22 mouse cellular contexts compared by ENCODE assay signal in the genomic region with DNA sequence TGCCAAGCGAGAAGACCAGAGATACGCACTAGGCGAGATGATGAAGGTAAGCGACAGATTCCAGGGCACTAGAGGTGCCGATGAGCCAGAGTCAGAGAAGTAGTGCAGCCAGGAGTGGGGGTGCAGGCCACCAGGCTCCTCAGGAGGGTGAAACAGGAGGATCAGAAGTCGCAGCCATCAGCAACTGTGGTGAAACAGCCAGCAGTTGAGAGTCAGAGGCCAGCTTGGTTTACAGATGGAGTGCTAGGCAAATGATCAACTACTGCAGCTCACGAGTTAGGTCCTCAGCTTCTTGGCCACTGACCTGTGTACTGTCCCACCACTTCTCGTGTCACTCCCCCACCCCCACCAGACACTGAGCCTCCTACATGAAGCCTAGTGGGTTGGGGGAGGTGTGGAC. TPM values are rescaled to one million over a fixed set of nuclear protein-coding genes. Genes with fewer than 3 reads are reported as not detected.
A peak's percentile ranks its signal among the peaks of the same experiment; 100 is the strongest.
DNase-seq lines count a peak whose midpoint lies in the region; ATAC-seq and TF ChIP-seq lines count a peak whose summit lies in the region.
"Had no signal": no experiment of that assay in that cellular context is flagged by ENCODE, and none has a peak within 500 bp of the region (broad histone marks: within the 10 kb centered on the region; RNA-seq: fewer than 3 reads in every experiment).

No protein-coding gene starts in this region.

- intact Hi-C loops in heart, postnatal 25 days (cut with DNase I): no loop called here

- TF ChIP-seq CTCF in CH12.LX (conservative IDR thresholded peaks at IDR 0.05 in 1 of 2, IDR thresholded peaks at IDR 0.05 in 1 of 2; ENCODE audit: low read depth in 2 of 2, low read length in 2 of 2): no peak

- TF ChIP-seq RAD21 in CH12.LX (IDR thresholded peaks at IDR 0.05; ENCODE audit: low read depth, low read length): no peak

- H3K4me3 ChIP-seq in CH12.LX (replicated peaks in 1 of 3; ENCODE audit: low read depth in 2 of 3, low read length in 2 of 3, poor library complexity in 1 of 3): peak overlapping the region; percentile 21 to 54 (median 52)
- no peak overlapping the region for H3K4me3 ChIP-seq in forebrain, embryonic 15.5 days
- H3K4me3 ChIP-seq: hindbrain, embryonic 13.5 days; liver, embryonic 15.5 days had no signal

- no peaks in the 10 kb centered on the region for H3K27me3 ChIP-seq in CH12.LX (replicated peaks)
- no peaks in the 10 kb centered on the region for H3K27me3 ChIP-seq in forebrain, embryonic 15.5 days
- H3K27me3 ChIP-seq: hindbrain, embryonic 13.5 days; liver, embryonic 15.5 days had no signal

- peak overlapping the region; percentile 65 for H3K4me2 ChIP-seq in CH12.LX (ENCODE audit: insufficient read depth, low read depth, poor library complexity, severe bottlenecking)
- no peak overlapping the region for H3K4me2 ChIP-seq in forebrain, embryonic 15.5 days (replicated peaks)
- H3K4me2 ChIP-seq: hindbrain, embryonic 13.5 days; liver, embryonic 15.5 days had no signal

- H3K9ac ChIP-seq in CH12.LX (ENCODE audit: insufficient read depth, low read depth): peak overlapping the region; percentile 14
- H3K9ac ChIP-seq in forebrain, embryonic 15.5 days (replicated peaks): no peak overlapping the region
- H3K9ac ChIP-seq: hindbrain, embryonic 13.5 days; liver, embryonic 15.5 days had no signal

- TF ChIP-seq EP300 in CH12.LX (IDR thresholded peaks at IDR 0.05; ENCODE audit: low read length): no peak

- DNase-seq in heart, adult 11 months: peak; percentile 78
- DNase-seq in heart, postnatal 25 days (ENCODE audit: low spot score): no peak
- no peak for DNase-seq in CH12.LX (ENCODE audit: extremely low read depth)
- peak; percentile 31 to 39 for DNase-seq in kidney, adult 8-10 months
- peak; percentile 51 to 62 for DNase-seq in kidney, postnatal 36 days
- no peak for DNase-seq in layer of hippocampus, postnatal 25 days (ENCODE audit: extremely low spot score in 1 of 2, low spot score in 1 of 2)
- no peak for DNase-seq in adrenal gland, postnatal 25 days
- DNase-seq: cerebellum, postnatal 14 days; gastrocnemius, postnatal 14 days; lung, postnatal 10 days; right cerebral cortex, postnatal 4 days had no signal

- TF ChIP-seq POLR2A in CH12.LX (IDR thresholded peaks at IDR 0.05; ENCODE audit: low read depth, low read length): no peak

- in situ Hi-C loops in CH12.LX (cut with MboI; ENCODE audit: low pct_ligation_motif_present, low pct_unique_long_range_greater_than_20kb, low sequenced_read_pairs): no loop called here

- WGBS in forebrain, embryonic 15.5 days: 70% methylated on average over 8 of the region's 8 CpGs

- no peaks in the 10 kb centered on the region for H3K79me2 ChIP-seq in CH12.LX (replicated peaks; ENCODE audit: control insufficient read depth, extremely low read depth, insufficient read depth, poor library complexity, severe bottlenecking)

- H3K9me3 ChIP-seq in CH12.LX (replicated peaks; ENCODE audit: low read length): no peaks in the 10 kb centered on the region
- no peaks in the 10 kb centered on the region for H3K9me3 ChIP-seq in forebrain, embryonic 15.5 days
- H3K9me3 ChIP-seq: hindbrain, embryonic 13.5 days; liver, embryonic 15.5 days had no signal

- ATAC-seq in forebrain, embryonic 15.5 days (replicated peaks): no peak

- dilution Hi-C loops in CH12.LX (cut with MboI; ENCODE audit: extremely low pct_ligation_motif_present, extremely low pct_unique_long_range_greater_than_20kb, low sequenced_read_pairs): no loop called here

- peaks cover 18 to 35% of the 10 kb centered on the region in 2 experiments for H3K4me1 ChIP-seq in CH12.LX (ENCODE audit: control insufficient read depth in 1 of 2, insufficient read depth in 2 of 2)
- H3K4me1 ChIP-seq in forebrain, embryonic 15.5 days: peaks cover 12% of the 10 kb centered on the region

- H3K27ac ChIP-seq in CH12.LX (ENCODE audit: insufficient read depth, low read depth): peak overlapping the region; percentile 40; the same call in 1 of the 2 replicates
- H3K27ac ChIP-seq in forebrain, embryonic 15.5 days (replicated peaks): no peak overlapping the region
- H3K27ac ChIP-seq: hindbrain, embryonic 13.5 days; liver, embryonic 15.5 days had no signal

- peaks cover 0 to 17% of the 10 kb centered on the region in 2 experiments for H3K36me3 ChIP-seq in CH12.LX (replicated peaks in 1 of 2; ENCODE audit: control insufficient read depth in 1 of 2, insufficient read depth in 1 of 2, low read length in 1 of 2)
- H3K36me3 ChIP-seq in forebrain, embryonic 15.5 days: no peaks in the 10 kb centered on the region
- H3K36me3 ChIP-seq: hindbrain, embryonic 13.5 days; liver, embryonic 15.5 days had no signal

TF ChIP-seq in CH12.LX, 34 proteins besides CTCF, POLR2A, EP300 and RAD21:
- TF ChIP-seq USF2 (conservative IDR thresholded peaks at IDR 0.05; ENCODE audit: low read depth, low read length) (no peak), BHLHE40 (IDR thresholded peaks at IDR 0.05; ENCODE audit: low read depth, low read length) (0 out of 2 replicates have a peak, but pooled peaks have one; percentile 4), GABPA (IDR thresholded peaks at IDR 0.05; ENCODE audit: insufficient replicate concordance, low read depth, low read length) (no peak)

RNA-seq across cellular contexts. Expression of a gene that starts 2.7 kb away (rescaled TPM):
- under 1 TPM in 1 of 2 experiments, not detected in 1; 0.56 TPM for total RNA-seq in heart, postnatal 25 days (2021)
- not detected in 2 replicates for total RNA-seq in CH12.LX (2012; rRNA removed)
- total RNA-seq in CH12.LX (2014; rRNA removed): not detected in 2 replicates
- not detected in 2 replicates for polyA plus RNA-seq in CH12.LX (2012; ENCODE audit: insufficient read length, low read depth)
- under 1 TPM in 1 of 2 experiments, not detected in 1; 0.25 TPM for total RNA-seq in layer of hippocampus, postnatal 25 days (2021)
- not detected in 2 replicates for polyA plus RNA-seq in forebrain, embryonic 15.5 days (2015; fragmentation: Nextera tagmentation; extraction: Ambion mirVana)
- not detected in 2 replicates for total RNA-seq in adrenal gland, postnatal 25 days (2021)
- total RNA-seq: gastrocnemius, postnatal 14 days; heart, adult 8-10 months; layer of hippocampus, adult 8-10 months; left cerebral cortex, adult 8-10 months had no signal
- polyA plus RNA-seq: heart, embryonic 16.5 days; hindbrain, embryonic 13.5 days; intestine, embryonic 14.5 days; limb, embryonic 14.5 days; liver, embryonic 15.5 days; neural tube, embryonic 14.5 days had no signal

RNA-seq across cellular contexts. Expression of a gene that starts 2.8 kb away (rescaled TPM):
- under 1 TPM; 0.36 to 0.62 TPM for total RNA-seq in heart, postnatal 25 days (2021)
- total RNA-seq in CH12.LX (2012; rRNA removed) (2.1 and 3.4 TPM in 2 replicates), CH12.LX (2014; rRNA removed) (6.2 and 6.8 TPM in 2 replicates)
- 5.7 and 6.1 TPM in 2 replicates for polyA plus RNA-seq in CH12.LX (2012; ENCODE audit: insufficient read length, low read depth)
- 1 to 10 TPM; 2.0 to 2.5 TPM for total RNA-seq in layer of hippocampus, postnatal 25 days (2021)
- 2.3 and 2.4 TPM in 2 replicates for polyA plus RNA-seq in forebrain, embryonic 15.5 days (2015; fragmentation: Nextera tagmentation; extraction: Ambion mirVana)
- 1.6 and 1.8 TPM in 2 replicates for total RNA-seq in adrenal gland, postnatal 25 days (2021)
- total RNA-seq: monocyte, adult 5-6 weeks had no signal

RNA-seq across cellular contexts. Expression of a gene that starts 23.8 kb away (rescaled TPM):
- total RNA-seq in heart, postnatal 25 days (2021): 1 to 10 TPM; 6.9 to 7.8 TPM
- 4.0 and 7.3 TPM in 2 replicates for total RNA-seq in CH12.LX (2012; rRNA removed)
- total RNA-seq in CH12.LX (2014; rRNA removed): 9.2 and 12.6 TPM in 2 replicates
- polyA plus RNA-seq in CH12.LX (2012; ENCODE audit: insufficient read length, low read depth): 4.0 and 5.2 TPM in 2 replicates
- 10 to 100 TPM in 1 of 2 experiments, 1 to 10 TPM in 1; 9.9 to 11.1 TPM for total RNA-seq in layer of hippocampus, postnatal 25 days (2021)
- 21.5 and 23.8 TPM in 2 replicates for polyA plus RNA-seq in forebrain, embryonic 15.5 days (2015; fragmentation: Nextera tagmentation; extraction: Ambion mirVana)
- 23.8 TPM in 2 replicates for total RNA-seq in adrenal gland, postnatal 25 days (2021)
- total RNA-seq: monocyte, adult 5-6 weeks had no signal

RNA-seq across cellular contexts. Expression of a gene that starts 23.9 kb away (rescaled TPM):
- 10 to 100 TPM; 72.3 to 82.8 TPM for total RNA-seq in heart, postnatal 25 days (2021)
- total RNA-seq in CH12.LX (2012; rRNA removed) (3.6 and 5.2 TPM in 2 replicates), CH12.LX (2014; rRNA removed) (5.7 and 6.2 TPM in 2 replicates)
- polyA plus RNA-seq in CH12.LX (2012; ENCODE audit: insufficient read length, low read depth): 15.4 and 18.3 TPM in 2 replicates
- total RNA-seq in layer of hippocampus, postnatal 25 days (2021): 100 to 1,000 TPM; 134 to 158 TPM
- polyA plus RNA-seq in forebrain, embryonic 15.5 days (2015; fragmentation: Nextera tagmentation; extraction: Ambion mirVana): 46.5 and 47.5 TPM in 2 replicates
- total RNA-seq in adrenal gland, postnatal 25 days (2021): 145 and 166 TPM in 2 replicates

RNA-seq across cellular contexts. Expression of a gene that starts 35.9 kb away (rescaled TPM):
- total RNA-seq in heart, postnatal 25 days (2021): 10 to 100 TPM in 1 of 2 experiments, 1 to 10 TPM in 1; 10.0 to 10.9 TPM
- not detected in 2 replicates for total RNA-seq in CH12.LX (2012; rRNA removed)
- not detected in 2 replicates for total RNA-seq in CH12.LX (2014; rRNA removed)
- not detected in 2 replicates for polyA plus RNA-seq in CH12.LX (2012; ENCODE audit: insufficient read length, low read depth)
- total RNA-seq in layer of hippocampus, postnatal 25 days (2021): 10 to 100 TPM; 25.6 to 28.4 TPM
- 14.8 and 15.4 TPM in 2 replicates for polyA plus RNA-seq in forebrain, embryonic 15.5 days (2015; fragmentation: Nextera tagmentation; extraction: Ambion mirVana)
- 3.4 and 5.1 TPM in 2 replicates for total RNA-seq in adrenal gland, postnatal 25 days (2021)
- total RNA-seq: monocyte, adult 5-6 weeks had no signal

Comparison
In these comparisons a context has a peak if more than half of its experiments do, and no peak if none do; other contexts are left out.
1. DNase-seq: peak in heart, adult 11 months (single experiment), kidney, adult 8-10 months (2 of 2) and kidney, postnatal 36 days (2 of 2); none in heart, postnatal 25 days (single experiment), CH12.LX (single experiment), layer of hippocampus, postnatal 25 days (0 of 2) and adrenal gland, postnatal 25 days (single experiment).